Mouse (Mus musculus) neural tube, embryonic 12.5 days (tissue): ENCODE data around the gene Rab11fip4. TPM values are rescaled to one million over a fixed set of nuclear protein-coding genes. Genes with fewer than 3 reads are reported as not detected.
"Not testable (repeated sequence)": the region's sequence is repeated elsewhere in the genome, so short reads cannot be mapped to it uniquely, and the experiment has no call there.

Source experiments
- ATAC-seq: fragments of 200-750 bp; cut with Nextera tagmentation; 2 replicates; pipeline ENCODE4 v1.8.0; 2017; ENCODE audit warnings: low read depth, mild to moderate bottlenecking, moderate TSS enrichment, moderate library complexity; ENCODE audit not compliant: low FRiP score
- H3K27ac ChIP-seq: fragments of 300-500 bp; sonication (generic); 2 replicates; pipeline ENCODE4 v1.5.1; 2016
- H3K27me3 ChIP-seq: fragments of 300-500 bp; sonication (generic); replicated peaks from 2 replicates; pipeline ENCODE4 v1.6.1; 2016; ENCODE audit warnings: mild to moderate bottlenecking
- H3K36me3 ChIP-seq: fragments of 300-500 bp; sonication (generic); 2 replicates; pipeline ENCODE4 v1.6.1; 2016; ENCODE audit warnings: mild to moderate bottlenecking
- H3K4me1 ChIP-seq: fragments of 300-500 bp; sonication (generic); 2 replicates; pipeline ENCODE4 v1.6.1; 2016
- H3K4me2 ChIP-seq: fragments of 300-500 bp; sonication (generic); replicated peaks from 2 replicates; pipeline ENCODE4 v1.6.1; 2016; ENCODE audit warnings: mild to moderate bottlenecking
- H3K4me3 ChIP-seq: fragments of 300-500 bp; sonication (generic); 2 replicates; pipeline ENCODE4 v1.5.1; 2016
- H3K9ac ChIP-seq: fragments of 300-500 bp; sonication (generic); 2 replicates; pipeline ENCODE4 v1.6.1; 2016; ENCODE audit warnings: mild to moderate bottlenecking
- H3K9me3 ChIP-seq: fragments of 300-500 bp; sonication (generic); 2 replicates; pipeline ENCODE4 v1.6.1; 2016; ENCODE audit warnings: mild to moderate bottlenecking
- WGBS: fragments of 180-500 bp; shearing (Covaris S2); methylation state at CpG from one replicate; pipeline ENCODE4 v1.1.7; 2016; 5-methylcytosine and 5-hydroxymethylcytosine counted together
- polyA plus RNA-seq: library from polyadenylated mRNA; unstranded; fragments of >200 nt; fragmentation: Nextera tagmentation; extraction: Ambion mirVana; gene quantifications from 2 replicates; pipeline ENCODE4 v1.2.1, GENCODE M21; 2016

The Rab11fip4 gene
- polyA plus RNA-seq, 1 experiment from 2014 or later = 22.8 TPM

DNA sequence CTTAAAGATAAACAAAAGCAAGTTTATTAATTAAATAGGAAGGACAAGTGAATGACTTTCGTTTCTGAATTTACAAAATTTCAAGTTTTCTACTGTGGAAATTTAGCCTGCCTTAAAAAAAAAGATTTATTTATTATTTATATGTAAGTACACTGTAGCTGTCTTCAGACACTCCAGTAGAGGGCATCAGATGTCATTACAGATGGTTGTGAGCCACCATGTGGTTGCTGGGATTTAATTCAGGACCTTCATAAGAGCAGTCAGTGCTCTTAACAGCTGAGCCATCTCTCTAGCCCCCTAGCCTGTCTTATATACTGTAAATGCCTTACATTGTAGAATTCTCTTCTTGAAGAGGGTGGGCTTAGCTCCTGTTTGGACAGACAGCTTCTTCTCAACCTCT lies 98.9 kb downstream of the Rab11fip4 start:
- H3K9me3 ChIP-seq = no peaks in the 10 kb centered on the region
- no peak overlapping the region for H3K4me3 ChIP-seq
- H3K4me1 ChIP-seq = no peaks in the 10 kb centered on the region
- no peak for ATAC-seq
- no peaks in the 10 kb centered on the region for H3K27me3 ChIP-seq
- peaks cover 65% of the 10 kb centered on the region for H3K36me3 ChIP-seq
- no peak overlapping the region for H3K27ac ChIP-seq
- 89% methylated on average over 1 of the region's 1 CpGs for WGBS
- no peak overlapping the region for H3K9ac ChIP-seq
- H3K4me2 ChIP-seq = no peak overlapping the region

DNA sequence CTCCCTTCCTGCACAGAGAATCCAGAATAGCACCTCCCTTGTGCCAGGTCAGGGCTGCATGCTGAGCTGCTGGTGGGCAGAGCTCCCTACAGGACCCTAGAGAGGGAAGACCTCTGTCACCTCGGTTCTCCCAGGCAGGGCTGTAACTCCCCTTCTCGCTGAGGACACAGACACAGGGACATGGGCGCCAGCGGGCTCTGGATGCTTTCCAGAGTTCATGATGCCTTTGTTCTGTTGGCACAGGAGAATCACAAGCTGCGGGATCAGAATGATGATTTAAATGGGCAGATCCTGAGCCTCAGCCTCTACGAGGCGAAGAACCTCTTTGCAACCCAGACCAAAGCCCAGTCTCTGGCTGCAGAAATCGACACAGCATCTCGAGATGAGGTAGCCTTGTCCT lies 100.5 kb downstream of the Rab11fip4 start:
- Histone ChIP-seq H3K9ac (no peak overlapping the region), H3K27me3 (no peaks in the 10 kb centered on the region), H3K4me1 (no peaks in the 10 kb centered on the region), H3K27ac (no peak overlapping the region), H3K4me2 (no peak overlapping the region), H3K4me3 (no peak overlapping the region), H3K9me3 (no peaks in the 10 kb centered on the region), H3K36me3 (peaks cover 59% of the 10 kb centered on the region)
- no peak for ATAC-seq
- 89% methylated on average over 9 of the region's 9 CpGs for WGBS

DNA sequence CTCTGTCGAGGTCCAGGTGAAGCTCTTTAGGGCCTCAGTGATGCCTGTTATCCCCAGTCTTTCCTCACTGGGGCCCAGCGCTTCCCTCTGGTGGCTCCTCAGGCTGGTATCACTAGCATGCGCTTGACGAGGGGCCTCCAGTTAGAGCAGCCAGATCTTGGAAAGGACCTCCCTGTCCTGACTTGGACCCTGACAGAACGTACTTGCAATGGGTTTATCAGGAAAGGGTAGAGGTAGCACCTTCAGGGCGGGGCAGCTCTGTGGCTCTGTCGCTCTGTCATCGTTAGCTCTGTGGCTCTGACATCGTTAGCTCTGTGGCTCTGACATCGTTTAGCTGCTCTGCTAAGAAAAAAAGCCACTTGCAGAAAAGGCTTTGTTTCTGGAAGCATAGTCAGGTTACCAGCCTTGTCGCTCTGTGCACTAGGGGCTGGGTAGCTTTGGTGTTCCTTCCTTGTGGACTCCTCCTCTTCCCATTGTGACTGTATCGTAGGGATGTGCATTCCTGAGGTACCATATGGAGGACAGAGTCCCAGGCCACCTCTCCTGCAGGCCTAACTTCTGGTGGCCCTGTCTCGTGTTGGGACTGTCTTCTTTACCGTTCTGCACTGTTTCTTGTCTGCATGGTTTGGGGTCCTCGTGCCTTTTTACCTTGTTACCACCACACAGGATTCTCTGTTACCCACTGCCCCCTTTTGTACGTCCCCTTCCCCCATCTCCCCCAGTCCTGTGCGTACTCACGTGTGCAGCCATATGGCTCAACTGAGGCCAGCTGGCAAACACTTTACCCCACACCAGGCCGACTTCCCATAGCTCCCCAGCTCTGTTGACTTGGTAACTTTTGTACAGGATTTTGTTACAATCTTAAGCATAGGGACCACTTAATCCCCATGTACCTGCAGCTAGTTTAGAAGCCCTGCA lies 105.6 kb downstream of the Rab11fip4 start:
- no peak overlapping the region for H3K4me2 ChIP-seq
- no peak overlapping the region for H3K27ac ChIP-seq
- WGBS = 63% methylated on average over 19 of the region's 19 CpGs
- no peak overlapping the region; the same call in 1 of the 2 replicates for H3K9ac ChIP-seq
- H3K9me3 ChIP-seq = no peaks in the 10 kb centered on the region
- H3K4me3 ChIP-seq = no peak overlapping the region
- peaks cover 34% of the 10 kb centered on the region for H3K36me3 ChIP-seq
- no peak for ATAC-seq
- peaks cover 14% of the 10 kb centered on the region for H3K4me1 ChIP-seq
- H3K27me3 ChIP-seq = no peaks in the 10 kb centered on the region

DNA sequence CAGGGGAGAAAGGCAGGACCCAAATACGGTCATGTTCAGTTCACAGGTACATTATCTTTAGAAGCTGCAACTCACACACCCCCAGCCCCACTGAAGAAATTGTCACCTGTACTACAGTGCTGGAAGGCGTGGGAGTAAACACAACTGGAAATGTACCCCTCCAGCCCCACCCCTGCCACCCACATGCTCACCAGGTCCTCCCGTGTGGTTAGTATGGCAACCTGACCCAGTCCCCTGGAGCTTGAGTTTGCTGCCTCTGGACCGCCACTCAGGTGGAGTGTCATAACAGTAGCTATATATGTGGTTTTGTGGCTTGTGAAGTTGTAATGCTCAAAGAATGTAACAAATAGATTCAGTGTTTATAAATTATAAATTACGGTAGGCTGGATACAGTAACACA lies 107.1 kb downstream of the Rab11fip4 start:
- Histone ChIP-seq H3K4me2 (no peak overlapping the region), H3K9me3 (no peaks in the 10 kb centered on the region), H3K4me1 (peaks cover 28% of the 10 kb centered on the region), H3K4me3 (no peak overlapping the region), H3K36me3 (peaks cover 20% of the 10 kb centered on the region), H3K27me3 (no peaks in the 10 kb centered on the region), H3K27ac (no peak overlapping the region), H3K9ac (0 out of 2 replicates have a peak overlapping the region, but pooled peaks have one; percentile 21)
- WGBS = 88% methylated on average over 5 of the region's 5 CpGs
- no peak for ATAC-seq

DNA sequence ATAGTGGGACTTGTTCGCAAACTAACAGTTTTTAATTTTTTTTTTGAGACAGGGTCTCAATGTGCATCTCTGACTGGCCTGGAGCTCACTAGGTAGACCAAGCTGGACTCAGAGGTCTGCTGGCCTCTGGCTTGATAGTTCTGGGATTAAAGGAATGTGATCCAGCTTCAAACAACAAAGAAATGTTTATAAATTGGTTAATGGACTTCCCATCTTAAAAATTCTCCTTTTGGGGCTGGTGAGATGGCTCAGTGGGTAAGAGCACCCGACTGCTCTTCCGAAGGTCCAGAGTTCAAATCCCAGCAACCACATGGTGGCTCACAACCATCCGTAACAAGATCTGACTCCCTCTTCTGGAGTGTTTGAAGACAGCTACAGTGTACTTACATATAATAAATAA lies 107.5 kb downstream of the Rab11fip4 start:
- H3K36me3 ChIP-seq = peaks cover 15% of the 10 kb centered on the region
- WGBS = 91% methylated on average over 4 of the region's 4 CpGs
- not testable (repeated sequence) for H3K4me3 ChIP-seq, H3K27me3 ChIP-seq, H3K4me2 ChIP-seq, H3K9ac ChIP-seq, H3K9me3 ChIP-seq, ATAC-seq, H3K27ac ChIP-seq
- H3K4me1 ChIP-seq = peaks cover 32% of the 10 kb centered on the region

DNA sequence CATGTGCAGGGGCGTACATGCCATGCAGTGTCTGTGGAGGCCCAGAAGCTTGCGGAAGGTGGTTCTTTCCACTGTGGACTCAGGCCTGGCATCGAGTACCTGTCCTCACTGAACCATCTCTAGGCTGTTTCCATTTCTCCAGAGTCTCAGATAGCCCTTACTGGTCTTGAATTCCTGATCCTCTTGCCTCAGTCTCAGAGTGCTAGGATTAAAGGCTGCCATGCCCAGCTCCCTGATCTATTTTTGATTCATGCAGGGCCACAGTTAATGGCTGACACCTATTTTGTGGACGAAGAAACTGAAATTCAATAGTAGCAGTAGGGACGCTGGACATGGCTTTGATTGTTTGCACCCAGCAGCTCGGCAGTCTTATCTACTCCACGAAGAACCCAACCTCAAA lies 110.5 kb downstream of the Rab11fip4 start:
- Histone ChIP-seq H3K4me3 (no peak overlapping the region), H3K4me2 (peak overlapping the region; percentile 71; the same call in 1 of the 2 replicates), H3K9ac (0 out of 2 replicates have a peak overlapping the region, but pooled peaks have one; percentile 22), H3K9me3 (no peaks in the 10 kb centered on the region), H3K27me3 (no peaks in the 10 kb centered on the region), H3K27ac (0 out of 2 replicates have a peak overlapping the region, but pooled peaks have one; percentile 20), H3K4me1 (peaks cover 32% of the 10 kb centered on the region), H3K36me3 (peaks cover 6% of the 10 kb centered on the region)
- 89% methylated on average over 7 of the region's 7 CpGs for WGBS
- ATAC-seq = no peak

DNA sequence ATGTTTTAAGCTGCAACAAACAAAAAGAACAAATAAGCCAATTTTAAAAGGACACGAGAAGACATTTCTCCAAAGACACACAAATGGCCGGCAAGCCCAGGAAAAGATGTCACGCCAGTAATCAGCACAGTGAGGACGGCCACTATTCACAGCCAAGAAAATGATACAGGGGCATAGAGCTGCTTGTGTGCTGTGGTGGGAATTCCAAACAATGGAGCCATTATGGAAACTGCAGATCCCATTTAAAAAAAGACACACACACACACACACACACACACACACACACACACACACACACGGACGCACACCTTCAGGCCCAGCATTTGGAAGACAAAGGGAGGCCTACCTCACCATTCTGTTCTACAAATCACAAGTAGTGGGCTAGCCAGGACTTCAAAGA lies 111.1 kb downstream of the Rab11fip4 start:
- WGBS = 62% methylated on average over 6 of the region's 6 CpGs
- H3K9ac ChIP-seq = no peak overlapping the region

DNA sequence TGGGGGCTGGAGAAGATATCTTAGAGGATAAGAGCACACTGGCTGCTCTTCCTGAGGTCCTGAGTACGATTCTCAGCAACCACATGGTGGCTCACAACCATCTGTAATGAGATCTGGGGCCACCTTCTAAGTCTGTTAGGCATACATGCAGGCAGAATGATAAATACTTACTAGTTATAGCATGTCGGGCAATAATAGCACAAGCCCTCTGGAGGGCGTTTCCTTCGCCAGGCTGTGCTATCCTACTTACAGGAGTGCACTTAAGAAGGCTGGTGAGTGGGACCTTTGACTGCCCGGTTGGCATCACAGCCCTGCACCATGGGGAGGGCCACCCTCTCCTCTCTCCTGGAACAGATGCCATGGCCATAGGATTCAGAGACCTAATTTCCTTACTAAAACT lies 112.4 kb downstream of the Rab11fip4 start:
- WGBS = 4% methylated on average over 5 of the region's 5 CpGs
- no peak for ATAC-seq

More for the DNA sequence above, 111.1 kb downstream of the Rab11fip4 start:
- Histone ChIP-seq H3K36me3 (peaks cover 6% of the 10 kb centered on the region), H3K4me1 (peaks cover 28% of the 10 kb centered on the region), H3K4me2 (peak overlapping the region; percentile 71), H3K27me3 (no peaks in the 10 kb centered on the region), H3K9me3 (no peaks in the 10 kb centered on the region), H3K27ac (peak overlapping the region; percentile 8; the same call in 1 of the 2 replicates), H3K4me3 (no peak overlapping the region)
- no peak for ATAC-seq

DNA sequence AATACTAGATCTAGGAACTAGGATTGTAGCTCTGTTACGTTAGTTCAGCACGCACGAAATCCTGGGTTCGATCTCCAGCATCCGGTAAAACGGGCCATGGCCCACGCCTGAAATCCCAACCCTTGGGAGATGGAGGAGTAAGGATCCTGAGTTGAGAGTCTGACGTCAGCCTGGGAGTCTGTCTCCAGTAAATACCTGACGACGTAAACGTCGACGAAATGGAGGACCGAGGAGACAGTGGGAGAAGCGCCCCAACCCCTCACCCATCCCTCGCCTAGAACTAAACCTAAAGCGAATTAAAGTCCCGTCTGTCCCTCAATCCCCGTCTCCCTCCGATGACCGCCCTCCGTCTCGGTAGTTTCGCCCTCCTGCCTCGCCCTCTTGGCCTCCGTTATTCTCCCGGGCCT lies 112.9 kb downstream of the Rab11fip4 start:
- peaks cover 22% of the 10 kb centered on the region for H3K4me1 ChIP-seq
- ATAC-seq = peak; percentile 81

More for the DNA sequence above, 112.4 kb downstream of the Rab11fip4 start:
- Histone ChIP-seq H3K36me3 (peaks cover 6% of the 10 kb centered on the region), H3K9me3 (no peaks in the 10 kb centered on the region), H3K4me2 (peak overlapping the region; percentile 71), H3K27ac (peak overlapping the region; percentile 95), H3K27me3 (no peaks in the 10 kb centered on the region), H3K4me1 (peaks cover 22% of the 10 kb centered on the region), H3K9ac (peak overlapping the region; percentile 89), H3K4me3 (peak overlapping the region; percentile 71)

DNA sequence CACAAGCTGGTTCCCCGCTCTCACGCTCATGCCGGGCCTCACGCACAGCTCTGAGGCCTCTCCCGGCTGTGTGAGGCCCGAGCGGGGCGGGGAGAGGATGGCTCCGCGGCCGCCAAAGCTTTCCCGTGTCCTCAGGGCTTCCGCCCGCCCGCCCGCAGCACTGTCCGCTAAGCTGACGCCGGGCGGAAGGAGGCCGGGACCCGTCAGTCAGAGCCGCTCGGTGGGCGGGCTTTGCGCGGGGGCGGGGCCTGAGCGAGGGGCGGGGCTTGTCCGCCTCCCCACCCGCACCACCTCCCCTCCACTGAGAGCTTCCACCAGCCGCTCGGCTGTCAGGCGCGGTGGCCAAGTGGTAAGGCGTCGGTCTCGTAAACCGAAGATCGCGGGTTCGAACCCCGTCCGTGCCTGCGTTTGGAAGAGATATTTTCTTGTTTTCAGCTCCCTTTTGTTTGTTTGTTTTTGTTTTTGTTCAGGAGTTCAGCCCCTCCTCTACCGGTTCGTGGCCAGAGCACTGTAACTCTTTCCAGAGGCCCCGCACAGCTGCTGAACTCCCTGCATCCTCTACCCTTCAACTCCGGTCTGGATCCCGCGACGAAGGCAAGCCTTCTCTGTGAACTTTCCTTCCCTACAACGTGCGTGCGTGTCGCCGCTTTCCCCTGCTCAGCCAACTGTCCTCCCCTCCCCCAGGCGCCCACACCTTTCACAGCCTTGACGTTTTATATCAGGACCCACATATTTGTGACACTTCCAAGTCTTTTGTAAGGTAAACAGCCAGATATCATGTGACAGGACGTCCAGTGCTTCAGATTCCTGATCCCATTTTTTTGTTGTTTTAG lies 113.5 kb downstream of the Rab11fip4 start:
- H3K36me3 ChIP-seq = peaks cover 6% of the 10 kb centered on the region
- H3K4me2 ChIP-seq = peak overlapping the region; percentile 71
- no peaks in the 10 kb centered on the region for H3K9me3 ChIP-seq
- peak overlapping the region; percentile 95 for H3K27ac ChIP-seq
- H3K4me3 ChIP-seq = peak overlapping the region; percentile 71
- H3K27me3 ChIP-seq = no peaks in the 10 kb centered on the region
- peak overlapping the region; percentile 89 for H3K9ac ChIP-seq
- under 1% methylated on average over 60 of the region's 61 CpGs for WGBS
- H3K4me1 ChIP-seq = peaks cover 22% of the 10 kb centered on the region
- peak; percentile 95 for ATAC-seq

More for the DNA sequence above, 112.9 kb downstream of the Rab11fip4 start:
- peak overlapping the region; percentile 95 for H3K27ac ChIP-seq
- no peaks in the 10 kb centered on the region for H3K9me3 ChIP-seq
- WGBS = under 1% methylated on average over 27 of the region's 27 CpGs
- H3K4me3 ChIP-seq = peak overlapping the region; percentile 71
- H3K27me3 ChIP-seq = no peaks in the 10 kb centered on the region
- H3K4me2 ChIP-seq = peak overlapping the region; percentile 71
- peak overlapping the region; percentile 89 for H3K9ac ChIP-seq
- H3K36me3 ChIP-seq = peaks cover 6% of the 10 kb centered on the region

DNA sequence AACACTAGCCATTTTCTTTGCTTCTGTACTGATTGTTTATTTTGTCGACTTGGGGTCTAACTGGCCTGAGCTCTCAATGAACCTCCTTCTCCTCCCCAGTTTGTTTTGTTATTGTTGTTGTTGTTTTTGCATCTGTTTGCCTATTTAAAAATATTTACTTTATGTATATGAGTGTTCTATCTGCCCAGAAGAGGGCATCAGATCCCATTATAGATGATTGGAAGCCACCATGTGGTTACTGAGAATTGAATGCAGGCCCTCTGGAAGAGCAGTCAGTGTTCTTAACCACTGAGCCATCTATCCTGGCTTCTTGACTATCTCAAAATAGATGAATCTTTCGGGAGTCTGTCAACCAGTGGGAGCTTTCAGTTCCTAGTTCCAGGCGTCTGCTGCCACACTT lies 116.1 kb downstream of the Rab11fip4 start:
- no peaks in the 10 kb centered on the region for H3K36me3 ChIP-seq
- peaks cover 24% of the 10 kb centered on the region for H3K4me1 ChIP-seq
- WGBS = 87% methylated on average over 3 of the region's 3 CpGs
- no peak overlapping the region for H3K27ac ChIP-seq
- H3K9ac ChIP-seq = no peak overlapping the region
- no peaks in the 10 kb centered on the region for H3K9me3 ChIP-seq
- no peak for ATAC-seq
- H3K4me3 ChIP-seq = no peak overlapping the region
- no peak overlapping the region for H3K4me2 ChIP-seq
- H3K27me3 ChIP-seq = peaks cover 23% of the 10 kb centered on the region
